Mouse (Mus musculus) limb, embryonic 12.5 days (tissue): ENCODE measurements around the gene Phlpp1. TPM values are rescaled to one million over a fixed set of nuclear protein-coding genes. Genes with fewer than 3 reads are reported as not detected.
A peak's percentile ranks its signal among the peaks of the same experiment; 100 is the strongest.

Experiments used
- ATAC-seq: fragments of 200-750 bp; cut with Nextera tagmentation; 2 replicates; pipeline ENCODE4 v1.8.0; 2017; ENCODE audit warnings: low read depth, moderate TSS enrichment; ENCODE audit not compliant: insufficient number of reproducible peaks, insufficient read depth, low FRiP score, low TSS enrichment
- H3K27ac ChIP-seq: fragments of 300-500 bp; sonication (generic); 2 replicates; pipeline ENCODE4 v1.5.1; 2016; ENCODE audit warnings: mild to moderate bottlenecking, moderate library complexity
- H3K27me3 ChIP-seq: fragments of 300-500 bp; sonication (generic); 2 replicates; pipeline ENCODE4 v1.6.1; 2016; ENCODE audit warnings: mild to moderate bottlenecking, moderate library complexity
- H3K36me3 ChIP-seq: fragments of 300-500 bp; sonication (generic); 2 replicates; pipeline ENCODE4 v1.6.1; 2016; ENCODE audit warnings: mild to moderate bottlenecking, moderate library complexity
- H3K4me1 ChIP-seq: fragments of 300-500 bp; sonication (generic); replicated peaks from 2 replicates; pipeline ENCODE4 v1.6.1; 2016
- H3K4me2 ChIP-seq: fragments of 300-500 bp; sonication (generic); 2 replicates; pipeline ENCODE4 v1.6.1; 2016; ENCODE audit warnings: mild to moderate bottlenecking, moderate library complexity
- H3K4me3 ChIP-seq: fragments of 300-500 bp; sonication (generic); replicated peaks from 2 replicates; pipeline ENCODE4 v1.5.1; 2016; ENCODE audit warnings: mild to moderate bottlenecking
- H3K9ac ChIP-seq: fragments of 300-500 bp; sonication (generic); replicated peaks from 2 replicates; pipeline ENCODE4 v1.6.1; 2016; ENCODE audit warnings: mild to moderate bottlenecking, moderate library complexity
- H3K9me3 ChIP-seq: fragments of 300-500 bp; sonication (generic); 2 replicates; pipeline ENCODE4 v1.6.1; 2016; ENCODE audit warnings: mild to moderate bottlenecking, moderate library complexity
- WGBS: fragments of 180-500 bp; shearing (Covaris S2); methylation state at CpG from one replicate; pipeline ENCODE4 v1.1.7; 2016; 5-methylcytosine and 5-hydroxymethylcytosine counted together
- polyA plus RNA-seq: library from polyadenylated mRNA; unstranded; fragments of >200 nt; fragmentation: Nextera tagmentation; extraction: Ambion mirVana; gene quantifications from 2 replicates; pipeline ENCODE4 v1.2.1, GENCODE M21; 2016

Phlpp1 gene
- polyA plus RNA-seq, 1 experiment from 2014 or later: 5.3 TPM

GRCm38 (mm10) chr1:106183701-106184100, 12.1 kb downstream of the Phlpp1 start:
- H3K36me3 ChIP-seq: no peaks in the 10 kb centered on the region
- H3K9ac ChIP-seq: no peak overlapping the region
- H3K27ac ChIP-seq: no peak overlapping the region
- no peak overlapping the region for H3K4me2 ChIP-seq
- ATAC-seq: no peak
- H3K27me3 ChIP-seq: no peaks in the 10 kb centered on the region
- WGBS: 92% methylated on average over 2 of the region's 2 CpGs
- H3K4me3 ChIP-seq: no peak overlapping the region
- H3K4me1 ChIP-seq: peaks cover 17% of the 10 kb centered on the region
- no peaks in the 10 kb centered on the region for H3K9me3 ChIP-seq

GRCm38 (mm10) chr1:106184780-106185460, 13.4 kb downstream of the Phlpp1 start:
- no peak overlapping the region for H3K4me3 ChIP-seq
- H3K4me2 ChIP-seq: no peak overlapping the region
- H3K9ac ChIP-seq: no peak overlapping the region
- 50% methylated on average over 4 of the region's 4 CpGs for WGBS
- no peak for ATAC-seq
- no peaks in the 10 kb centered on the region for H3K27me3 ChIP-seq
- H3K27ac ChIP-seq: peak overlapping the region; percentile 42; the same call in 1 of the 2 replicates
- H3K4me1 ChIP-seq: peaks cover 17% of the 10 kb centered on the region
- no peaks in the 10 kb centered on the region for H3K36me3 ChIP-seq
- no peaks in the 10 kb centered on the region for H3K9me3 ChIP-seq

DNA sequence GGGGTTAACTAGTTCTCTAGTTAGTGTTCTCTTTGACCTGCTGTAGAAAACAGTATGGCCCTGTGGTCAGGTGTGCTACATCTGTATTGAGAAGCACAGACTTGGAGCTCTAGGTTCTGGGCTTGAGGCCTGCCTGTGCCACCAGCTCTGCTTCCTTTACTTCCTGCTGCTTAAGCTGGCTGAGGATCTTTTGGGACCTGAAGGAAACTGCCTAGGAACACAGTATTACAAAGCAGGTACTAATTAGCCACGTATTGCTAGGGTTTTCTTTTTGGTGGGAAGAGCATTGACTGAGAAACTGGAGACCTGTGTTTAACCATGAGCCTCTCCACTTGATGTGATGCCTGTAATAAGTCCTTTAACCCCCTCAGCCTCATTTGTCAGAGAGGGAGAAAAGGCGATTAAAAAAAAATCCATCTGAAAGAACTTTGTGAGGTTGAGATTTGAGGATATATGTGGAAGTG, 13.9 kb downstream of the Phlpp1 start:
- no peaks in the 10 kb centered on the region for H3K9me3 ChIP-seq
- 48% methylated on average over 2 of the region's 2 CpGs for WGBS
- H3K27me3 ChIP-seq: no peaks in the 10 kb centered on the region
- H3K4me1 ChIP-seq: peaks cover 17% of the 10 kb centered on the region
- H3K4me3 ChIP-seq: no peak overlapping the region
- H3K9ac ChIP-seq: no peak overlapping the region
- H3K4me2 ChIP-seq: no peak overlapping the region
- peak overlapping the region; percentile 42; the same call in 1 of the 2 replicates for H3K27ac ChIP-seq
- no peak for ATAC-seq
- H3K36me3 ChIP-seq: no peaks in the 10 kb centered on the region

- ATAC-seq: peak; percentile 63; the same call in 1 of the 2 replicates
- WGBS: 19% methylated on average over 2 of the region's 2 CpGs
Measured at GRCm38 (mm10) chr1:106186062-106186461, 14.5 kb downstream of the Phlpp1 start.

GRCm38 (mm10) chr1:106187480-106187879, 15.9 kb downstream of the Phlpp1 start:
- H3K27ac ChIP-seq: no peak overlapping the region
- no peak overlapping the region for H3K4me3 ChIP-seq
- no peak overlapping the region for H3K4me2 ChIP-seq
- no peaks in the 10 kb centered on the region for H3K36me3 ChIP-seq
- H3K27me3 ChIP-seq: no peaks in the 10 kb centered on the region
- H3K4me1 ChIP-seq: peaks cover 17% of the 10 kb centered on the region
- no peaks in the 10 kb centered on the region for H3K9me3 ChIP-seq
- ATAC-seq: no peak
- no peak overlapping the region for H3K9ac ChIP-seq

More at GRCm38 (mm10) chr1:106186062-106186461, 14.5 kb downstream of the Phlpp1 start:
- no peak overlapping the region for H3K4me3 ChIP-seq
- H3K4me1 ChIP-seq: peaks cover 17% of the 10 kb centered on the region
- H3K27ac ChIP-seq: no peak overlapping the region
- no peaks in the 10 kb centered on the region for H3K27me3 ChIP-seq
- no peak overlapping the region for H3K4me2 ChIP-seq
- H3K9ac ChIP-seq: no peak overlapping the region
- no peaks in the 10 kb centered on the region for H3K36me3 ChIP-seq
- H3K9me3 ChIP-seq: no peaks in the 10 kb centered on the region

GRCm38 (mm10) chr1:106188756-106189155, 17.2 kb downstream of the Phlpp1 start:
- no peak overlapping the region for H3K4me3 ChIP-seq
- H3K27ac ChIP-seq: no peak overlapping the region
- WGBS: 98% methylated on average over 3 of the region's 3 CpGs
- H3K36me3 ChIP-seq: no peaks in the 10 kb centered on the region
- H3K27me3 ChIP-seq: no peaks in the 10 kb centered on the region
- ATAC-seq: no peak
- no peak overlapping the region for H3K9ac ChIP-seq
- H3K4me1 ChIP-seq: peaks cover 28% of the 10 kb centered on the region
- H3K4me2 ChIP-seq: no peak overlapping the region
- H3K9me3 ChIP-seq: no peaks in the 10 kb centered on the region

- peaks cover 29% of the 10 kb centered on the region for H3K4me1 ChIP-seq
- no peak overlapping the region for H3K4me3 ChIP-seq
- H3K9me3 ChIP-seq: no peaks in the 10 kb centered on the region
- H3K27me3 ChIP-seq: no peaks in the 10 kb centered on the region
- no peaks in the 10 kb centered on the region for H3K36me3 ChIP-seq
- H3K9ac ChIP-seq: no peak overlapping the region
- no peak for ATAC-seq
- no peak overlapping the region for H3K4me2 ChIP-seq
- no peak overlapping the region for H3K27ac ChIP-seq
- WGBS: 89% methylated on average over 5 of the region's 5 CpGs
Measured at GRCm38 (mm10) chr1:106189311-106189710, 17.8 kb downstream of the Phlpp1 start.

DNA sequence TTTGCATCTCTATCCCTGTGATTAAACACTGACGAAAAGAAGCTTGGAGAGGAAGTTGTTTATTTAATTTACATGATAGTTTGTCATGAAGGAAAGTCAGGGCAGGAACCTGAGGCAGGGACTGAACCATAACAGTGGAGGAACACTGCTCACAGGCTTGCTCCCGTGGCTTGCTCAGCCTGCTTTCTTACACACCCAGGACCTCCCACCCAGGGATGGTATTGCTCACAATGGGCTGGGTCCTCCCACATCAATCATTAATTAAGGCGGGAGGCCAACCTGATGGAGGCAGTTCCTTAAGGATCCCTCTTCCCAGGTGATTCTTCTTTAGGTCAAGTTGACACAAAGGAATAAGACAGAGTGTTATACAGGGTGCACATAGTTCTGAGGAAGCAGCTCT, 19.1 kb downstream of the Phlpp1 start:
- Histone ChIP-seq H3K9me3 (no peaks in the 10 kb centered on the region), H3K4me3 (no peak overlapping the region), H3K9ac (no peak overlapping the region), H3K27me3 (no peaks in the 10 kb centered on the region), H3K4me2 (no peak overlapping the region), H3K27ac (no peak overlapping the region), H3K36me3 (no peaks in the 10 kb centered on the region), H3K4me1 (peaks cover 19% of the 10 kb centered on the region)
- WGBS: 73% methylated on average over 3 of the region's 3 CpGs
- no peak for ATAC-seq

GRCm38 (mm10) chr1:106191885-106192284, 20.3 kb downstream of the Phlpp1 start:
- H3K27ac ChIP-seq: no peak overlapping the region
- H3K36me3 ChIP-seq: no peaks in the 10 kb centered on the region
- no peak overlapping the region for H3K4me3 ChIP-seq
- no peaks in the 10 kb centered on the region for H3K9me3 ChIP-seq
- no peak overlapping the region for H3K9ac ChIP-seq
- no peaks in the 10 kb centered on the region for H3K27me3 ChIP-seq
- H3K4me1 ChIP-seq: peaks cover 12% of the 10 kb centered on the region
- H3K4me2 ChIP-seq: no peak overlapping the region
- 62% methylated on average over 8 of the region's 8 CpGs for WGBS
- ATAC-seq: no peak

DNA sequence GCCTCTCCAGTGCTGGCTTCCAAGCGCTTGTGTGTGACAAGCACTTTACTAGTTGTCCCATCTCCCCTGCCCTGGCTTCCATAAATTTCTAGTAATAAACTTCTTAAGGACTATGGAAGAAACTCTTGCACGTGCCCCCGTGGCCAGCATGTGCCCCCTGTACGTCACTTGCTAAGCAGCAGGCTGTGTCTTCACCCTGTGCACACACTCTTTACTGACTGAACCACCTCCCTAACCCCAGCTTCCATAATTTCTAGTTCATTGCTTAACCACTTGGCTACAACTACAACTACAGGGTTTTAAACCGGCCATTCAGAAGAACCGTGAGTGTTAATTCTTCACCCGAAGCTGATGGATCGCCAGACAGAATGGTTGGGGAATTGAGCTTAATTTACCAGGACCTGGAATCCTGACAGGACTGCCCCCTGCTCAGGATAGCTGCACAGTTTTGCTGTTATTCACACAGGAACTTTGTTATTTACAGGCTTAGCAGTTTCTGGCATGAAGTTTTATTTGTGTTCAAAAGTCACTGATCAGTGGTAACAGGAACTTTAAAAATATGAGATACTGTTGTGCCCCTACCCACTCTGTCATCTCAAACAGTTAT, 21.4 kb downstream of the Phlpp1 start:
- Histone ChIP-seq H3K4me1 (peaks cover 12% of the 10 kb centered on the region), H3K27ac (no peak overlapping the region), H3K9me3 (no peaks in the 10 kb centered on the region), H3K4me3 (no peak overlapping the region), H3K27me3 (no peaks in the 10 kb centered on the region), H3K36me3 (no peaks in the 10 kb centered on the region), H3K4me2 (no peak overlapping the region), H3K9ac (no peak overlapping the region; the same call in 1 of the 2 replicates)
- WGBS: 40% methylated on average over 8 of the region's 8 CpGs
- ATAC-seq: no peak

- no peak overlapping the region for H3K27ac ChIP-seq
- H3K4me1 ChIP-seq: peaks cover 12% of the 10 kb centered on the region
- no peak overlapping the region for H3K9ac ChIP-seq
- 35% methylated on average over 3 of the region's 3 CpGs for WGBS
- H3K36me3 ChIP-seq: no peaks in the 10 kb centered on the region
- H3K4me3 ChIP-seq: no peak overlapping the region
- no peak overlapping the region for H3K4me2 ChIP-seq
- H3K9me3 ChIP-seq: no peaks in the 10 kb centered on the region
- ATAC-seq: no peak
- H3K27me3 ChIP-seq: no peaks in the 10 kb centered on the region
Measured at GRCm38 (mm10) chr1:106193487-106193886, 21.9 kb downstream of the Phlpp1 start.
